Mouse (Mus musculus): ENCODE results near the gene 1700074P13Rik.

DNA sequence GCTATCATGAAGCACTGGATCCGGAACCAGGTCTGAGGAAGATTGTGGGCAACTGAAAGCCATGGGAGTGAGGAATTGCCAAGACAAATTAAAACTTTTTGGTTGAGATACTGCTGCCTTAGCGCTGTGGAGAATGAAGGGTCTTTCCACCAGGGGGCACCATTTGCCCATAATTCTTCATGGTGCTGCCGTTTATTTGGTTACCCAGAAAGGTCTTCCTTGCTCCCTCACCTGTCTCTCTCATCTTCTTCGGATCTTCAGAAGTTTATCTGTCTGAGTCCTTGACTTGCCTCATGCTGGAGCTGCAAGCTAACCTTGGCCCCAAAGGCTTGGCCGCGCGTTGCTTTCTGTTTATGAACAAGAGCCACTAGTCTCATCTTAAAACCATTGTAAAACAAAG, 46.8 kb downstream of the 1700074P13Rik start:
- TF ChIP-seq CTCF (IDR thresholded peaks at IDR 0.05; ENCODE audit: low read depth) (peak; percentile 66), EP300 (IDR thresholded peaks at IDR 0.05; ENCODE audit: low read depth) (no peak)
